Mouse (Mus musculus) urinary bladder, postnatal 10 days (tissue): ENCODE measurements around the gene Hrk.

Source experiments
- DNase-seq: peaks from one replicate; pipeline ENCODE4 v3.0.0; 2022; ENCODE audit warnings: low spot score

Hrk gene

DNA sequence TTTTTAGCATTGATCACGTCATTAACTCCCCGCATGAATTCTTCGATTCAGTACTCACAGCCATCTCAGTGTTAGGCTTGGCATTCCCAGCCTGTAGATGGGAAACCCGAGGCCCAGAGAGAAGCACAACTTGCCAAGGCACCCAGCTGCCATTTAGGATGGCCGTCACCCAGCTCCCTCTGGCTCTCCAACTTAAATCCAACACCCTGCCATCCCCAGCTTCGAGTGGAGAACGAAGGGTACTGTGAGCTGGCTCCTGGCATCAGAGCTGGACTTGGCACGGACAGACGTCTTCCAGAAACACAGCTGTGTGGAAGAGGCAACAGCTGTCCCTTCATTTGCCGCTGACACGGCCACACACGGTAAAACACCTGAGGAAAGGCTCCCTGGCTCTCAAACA lies at the start of gene Hrk:
Hrk (plus strand) TSS at position 68 of the 400 bp plus-strand sequence.
- no peak for DNase-seq

GRCm38 (mm10) chr5:118118351-118118750 lies 46.1 kb upstream of the Hrk start:
- no peak for DNase-seq

- DNase-seq, result no peak
Observed at GRCm38 (mm10) chr5:118118922-118119321, 45.5 kb upstream of the Hrk start.

GRCm38 (mm10) chr5:118120670-118121069 lies 43.8 kb upstream of the Hrk start:
- no peak for DNase-seq

DNA sequence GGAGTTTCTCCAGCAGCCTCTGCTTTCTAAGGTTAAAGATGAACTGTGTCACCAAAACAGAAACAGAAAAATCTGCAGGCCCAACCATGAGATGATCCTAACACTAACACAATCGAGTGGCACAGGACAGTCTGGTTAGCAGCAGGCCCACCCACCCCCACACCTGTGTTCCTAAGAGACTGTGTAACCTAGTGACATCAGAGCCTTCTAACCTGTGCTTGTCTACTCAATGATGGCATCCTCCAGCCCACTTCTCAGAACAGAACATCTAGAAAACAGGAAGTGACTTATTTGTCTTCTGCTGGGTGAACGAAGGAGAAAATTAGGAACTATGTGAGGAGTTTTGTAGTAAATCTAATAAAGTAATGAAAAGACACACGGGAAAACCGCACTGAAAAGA lies 42.5 kb upstream of the Hrk start:
- no peak for DNase-seq

DNA sequence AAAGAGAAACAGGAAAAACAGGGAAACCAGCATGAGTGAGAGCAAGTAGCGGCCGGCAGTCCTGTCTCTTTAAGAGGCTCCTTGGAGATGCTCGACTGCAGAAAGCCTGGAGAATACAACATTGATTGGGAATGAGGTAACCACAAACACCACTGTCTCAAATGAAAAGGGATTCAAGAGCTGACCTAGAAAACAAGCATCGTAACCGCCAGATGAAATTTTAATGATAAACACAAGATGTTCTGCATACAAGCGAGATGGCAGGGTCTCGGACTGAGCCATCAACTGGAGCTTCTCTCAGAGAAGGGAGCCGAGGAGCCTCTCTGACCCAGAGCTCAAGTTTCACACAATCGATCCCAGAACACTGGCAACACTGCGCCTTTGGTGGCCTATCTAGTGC lies 41.4 kb upstream of the Hrk start:
- DNase-seq, result no peak

DNA sequence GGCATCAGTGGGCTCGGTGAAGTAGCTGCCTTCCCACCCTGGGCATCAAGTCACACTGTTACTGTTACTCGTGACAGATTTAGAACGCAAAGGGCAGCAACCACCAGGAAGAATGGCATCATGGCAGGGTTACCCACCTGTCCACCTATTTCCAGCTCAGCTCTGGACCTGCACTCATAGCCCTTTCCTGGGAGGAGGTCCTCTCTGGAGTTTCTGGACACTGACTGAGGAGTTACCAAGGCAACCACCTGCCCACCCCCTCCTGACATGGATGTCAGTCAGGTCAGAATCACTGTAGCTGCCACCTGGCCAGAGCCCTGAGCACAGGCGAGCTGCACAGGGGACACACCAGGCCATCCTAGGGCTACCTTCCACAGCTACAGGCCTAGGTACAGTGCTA lies 37.8 kb upstream of the Hrk start:
- DNase-seq, result no peak

- no peak for DNase-seq
Observed at GRCm38 (mm10) chr5:118128208-118128607, 36.2 kb upstream of the Hrk start.

DNA sequence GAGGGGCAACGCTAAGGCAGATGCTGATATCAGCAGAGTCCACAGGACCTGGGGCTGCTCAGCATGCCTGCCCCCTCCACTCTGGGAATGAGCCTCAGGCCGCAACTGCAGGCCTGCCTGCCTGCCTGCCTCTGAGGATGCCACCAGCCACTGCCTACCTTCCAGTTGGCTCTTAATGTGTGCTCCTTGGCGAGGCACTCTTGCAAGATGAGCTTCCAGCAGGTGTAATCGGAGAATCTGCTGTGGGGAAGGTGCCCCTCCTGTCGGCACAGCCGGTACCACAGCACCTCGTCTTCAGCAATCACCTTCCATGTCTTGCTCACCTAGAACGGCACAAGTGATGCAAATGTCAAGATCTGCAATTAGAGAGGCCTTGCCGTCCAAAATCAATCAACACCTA lies 35.8 kb upstream of the Hrk start:
- DNase-seq, result no peak

DNA sequence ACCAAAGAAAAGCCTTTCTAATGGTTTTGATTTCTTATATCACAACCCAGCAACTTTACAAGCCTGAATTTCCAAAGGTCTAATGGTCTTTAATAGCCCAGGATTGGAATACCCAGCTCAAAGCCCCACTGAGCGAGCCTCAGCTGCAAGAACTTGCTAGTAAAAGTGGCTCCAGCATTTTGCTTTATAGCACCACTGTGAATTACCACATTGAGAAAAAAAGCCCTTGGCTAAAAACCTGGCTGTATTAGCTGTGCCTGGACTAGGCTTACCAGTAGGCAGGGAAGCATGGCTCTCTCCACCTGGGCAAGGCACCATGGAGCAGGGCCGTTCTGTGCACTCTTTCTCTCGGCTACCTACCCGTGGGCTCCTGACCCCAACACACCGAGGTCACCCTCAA lies 28.1 kb upstream of the Hrk start:
- DNase-seq, result no peak

- no peak for DNase-seq
Observed at GRCm38 (mm10) chr5:118139630-118140029, 24.8 kb upstream of the Hrk start.

- no peak for DNase-seq
Observed at GRCm38 (mm10) chr5:118142471-118142870, 22.0 kb upstream of the Hrk start.

DNA sequence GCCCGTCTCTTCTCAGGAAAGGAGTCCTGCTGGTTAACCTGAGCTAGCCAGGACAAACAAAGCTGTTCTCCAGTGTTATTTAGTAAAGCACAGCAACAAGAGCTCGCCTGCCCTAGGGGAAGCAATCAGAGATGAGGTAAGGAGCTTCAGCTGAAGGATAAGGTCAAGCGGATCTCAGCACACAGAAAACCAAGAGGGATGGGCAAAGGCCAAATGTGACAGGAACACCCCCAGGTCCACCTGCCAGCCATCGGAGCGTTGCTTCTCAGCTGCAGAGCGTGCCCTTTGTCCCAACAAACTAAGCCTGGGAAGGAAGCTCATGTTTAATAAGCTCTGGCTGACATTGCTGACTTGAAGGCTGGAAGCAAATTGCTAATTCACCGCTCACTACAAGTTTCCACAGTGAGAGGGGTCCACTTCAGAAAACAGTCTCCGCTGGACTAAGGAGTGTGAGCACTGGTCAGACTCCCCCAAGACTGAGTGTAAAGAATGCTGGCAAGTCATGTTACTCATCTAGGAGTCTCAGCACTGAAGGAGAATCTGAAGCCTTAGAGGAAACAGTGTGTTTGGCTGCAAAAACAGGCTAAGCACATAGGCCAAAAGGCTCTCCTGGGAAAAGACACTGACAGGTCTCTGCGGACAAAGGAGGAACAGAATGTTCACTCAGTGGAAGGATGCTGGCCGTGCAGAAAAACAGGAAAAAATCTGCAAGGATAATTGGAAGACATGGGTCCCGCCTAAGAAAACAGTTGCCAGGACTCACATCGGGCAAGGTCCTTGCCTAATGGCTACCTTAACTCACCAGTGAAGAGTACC lies 21.0 kb upstream of the Hrk start:
- DNase-seq, result no peak

DNA sequence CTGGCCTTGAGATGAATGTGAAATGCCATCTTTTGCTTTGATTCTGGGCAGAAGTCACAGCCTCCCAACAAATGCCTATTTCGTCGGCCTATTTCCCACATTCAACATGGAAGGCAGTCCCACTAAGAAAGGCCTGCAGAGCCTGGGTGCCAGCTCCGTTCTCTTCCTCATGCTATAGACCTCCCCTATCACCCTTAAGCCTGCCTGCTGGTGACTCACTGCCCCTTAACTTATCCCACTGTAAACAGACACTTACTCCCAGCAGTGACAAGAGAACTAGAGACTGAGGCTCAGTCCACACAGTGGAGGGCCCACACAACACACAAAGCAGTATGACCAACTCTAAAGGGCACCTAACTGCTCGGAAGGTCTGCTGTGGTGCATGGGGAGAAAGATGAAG lies 20.1 kb upstream of the Hrk start:
- no peak for DNase-seq

DNA sequence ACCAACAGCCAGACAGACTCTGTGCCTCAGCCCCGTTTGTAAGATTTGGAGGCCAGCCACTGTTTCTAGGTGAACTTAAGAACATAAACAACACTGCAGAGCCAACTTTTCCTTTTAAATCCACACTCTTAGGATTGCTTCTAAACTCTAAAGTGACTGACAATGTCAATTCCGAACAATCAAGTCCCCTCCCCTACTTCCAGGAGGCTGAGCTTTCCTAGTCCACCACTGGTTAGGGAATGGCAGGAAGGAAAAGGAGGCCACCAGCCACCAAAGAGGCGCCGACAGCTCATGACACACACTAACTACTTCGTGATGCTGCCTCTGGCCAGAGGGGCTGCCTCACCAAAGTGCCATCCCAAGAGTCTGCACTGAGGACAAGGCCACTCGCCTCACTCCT lies 19.7 kb upstream of the Hrk start:
- DNase-seq, result no peak

DNA sequence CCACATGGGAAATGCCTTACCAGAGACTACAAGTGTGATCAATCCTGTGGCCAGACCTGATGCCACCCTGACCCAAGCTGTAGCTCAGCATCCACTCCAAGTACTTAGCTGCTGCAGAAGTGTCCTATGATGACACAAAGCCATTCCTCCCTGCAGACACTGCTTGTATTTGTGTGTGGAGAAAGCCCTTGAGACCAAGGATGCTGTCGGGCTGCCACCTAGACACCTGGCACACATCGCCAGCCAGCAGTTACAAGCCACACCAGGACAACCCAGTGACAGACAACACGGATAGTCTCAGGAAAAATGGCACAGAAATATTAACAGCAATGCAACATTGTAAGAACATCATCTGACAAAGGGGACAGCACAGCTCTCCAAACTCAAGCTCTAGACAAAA lies 19.0 kb upstream of the Hrk start:
- no peak for DNase-seq

GRCm38 (mm10) chr5:118145999-118146679 lies 18.3 kb upstream of the Hrk start:
- DNase-seq, result no peak

DNA sequence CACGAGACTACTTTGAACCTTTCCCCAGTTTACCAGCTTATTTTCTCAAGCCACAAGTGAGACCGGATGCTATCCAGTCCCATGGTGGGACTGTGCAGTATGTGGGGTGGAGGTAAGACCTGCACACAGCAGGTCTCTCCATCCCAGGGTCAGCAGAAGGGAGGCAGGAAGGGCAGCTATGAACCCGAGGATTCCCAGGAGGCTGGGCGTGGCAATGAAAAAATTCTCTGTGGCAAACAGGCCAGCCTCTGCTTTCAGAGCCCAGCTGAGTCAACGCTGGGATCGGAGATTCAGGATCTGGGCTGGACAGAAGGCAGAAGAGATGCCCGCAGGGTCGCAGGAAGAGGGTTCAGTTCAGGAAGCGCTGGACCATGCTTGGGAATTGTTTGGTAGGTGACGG lies 17.2 kb upstream of the Hrk start:
- DNase-seq, result no peak

GRCm38 (mm10) chr5:118149711-118150110 lies 14.7 kb upstream of the Hrk start:
- no peak for DNase-seq

DNA sequence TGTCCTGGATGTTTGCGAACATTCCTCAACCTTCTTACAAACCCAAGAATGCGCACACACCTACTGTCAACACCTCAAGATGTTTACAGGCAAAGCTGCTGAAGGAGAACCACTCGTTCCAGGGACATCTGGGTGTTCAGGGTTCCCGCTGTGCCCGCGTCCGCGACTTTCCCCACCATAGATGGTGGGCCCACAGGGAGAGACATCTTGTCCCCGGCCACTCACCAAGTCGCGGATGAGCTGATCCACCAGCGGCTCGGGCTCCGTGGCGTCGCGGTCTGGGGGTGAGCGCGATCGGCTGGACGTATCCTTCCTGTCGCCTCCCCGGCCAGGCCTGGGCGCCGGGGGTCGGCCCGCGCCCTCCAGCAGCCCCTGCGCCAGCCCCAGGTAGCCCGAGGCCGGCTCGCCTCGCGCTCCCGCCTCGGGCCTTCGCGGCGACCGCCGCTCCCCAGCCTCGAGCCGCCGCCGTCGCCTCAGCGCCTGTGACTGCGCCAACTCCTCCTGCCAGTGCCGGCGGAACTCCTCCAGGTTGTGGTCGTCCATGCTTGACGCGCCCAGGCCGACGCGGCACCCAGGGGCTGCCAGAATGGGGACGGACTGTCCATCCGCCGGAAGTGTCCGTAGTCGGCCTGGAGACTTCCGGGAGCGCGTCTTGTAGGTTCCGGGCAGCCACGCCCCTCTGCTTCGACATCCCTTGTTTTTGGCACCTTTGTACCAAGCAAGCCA lies 9.4 kb upstream of the Hrk start, which contains the start of gene Fbxw8:
Fbxw8 (minus strand) TSS at position 626 of the 726 bp plus-strand sequence.
- DNase-seq, result peak; percentile 73

GRCm38 (mm10) chr5:118155565-118155947 lies 8.9 kb upstream of the Hrk start:
- DNase-seq, result no peak

GRCm38 (mm10) chr5:118156976-118157375 lies 7.5 kb upstream of the Hrk start:
- DNase-seq, result no peak

- no peak for DNase-seq
Observed at GRCm38 (mm10) chr5:118160691-118161090, 3.8 kb upstream of the Hrk start.
